Mouse (Mus musculus): Measurements from ENCODE around the gene Icam4. TPM values are rescaled to one million over a fixed set of nuclear protein-coding genes. Genes with fewer than 3 reads are reported as not detected.
"Not testable (repeated sequence)": the region's sequence is repeated elsewhere in the genome, so short reads cannot be mapped to it uniquely, and the experiment has no call there.

Gene Icam4
- polyA plus RNA-seq, 1 experiment from 2014 or later: 25.4 TPM

- no peak overlapping the region for H3K27ac ChIP-seq (ENCODE audit: low read depth, low read length)
- H3K4me2 ChIP-seq: no peak overlapping the region
- no peak overlapping the region for H3K4me3 ChIP-seq (ENCODE audit: low read depth, low read length)
- H3K4me1 ChIP-seq (ENCODE audit: control insufficient read depth, insufficient read depth, low read length): no peaks in the 10 kb centered on the region
- WGBS (ENCODE audit: insufficient replicate concordance): 87% methylated on average over 10 of the region's 10 CpGs
- ATAC-seq (replicated peaks; ENCODE audit: insufficient number of reproducible peaks, low FRiP score, low TSS enrichment): no peak
- no peaks in the 10 kb centered on the region for H3K9me3 ChIP-seq (replicated peaks; ENCODE audit: control insufficient read depth, low read length)
- H3K36me3 ChIP-seq (ENCODE audit: control insufficient read depth, insufficient read depth, low read length): peaks cover 22% of the 10 kb centered on the region
- no peak overlapping the region for H3K9ac ChIP-seq (ENCODE audit: low read depth, low read length)
- H3K27me3 ChIP-seq (ENCODE audit: control insufficient read depth, insufficient read depth, low read length): no peaks in the 10 kb centered on the region
These were observed 21.7 kb upstream of the Icam4 start for GRCm38 (mm10) chr9:21007313-21007952.

DNA sequence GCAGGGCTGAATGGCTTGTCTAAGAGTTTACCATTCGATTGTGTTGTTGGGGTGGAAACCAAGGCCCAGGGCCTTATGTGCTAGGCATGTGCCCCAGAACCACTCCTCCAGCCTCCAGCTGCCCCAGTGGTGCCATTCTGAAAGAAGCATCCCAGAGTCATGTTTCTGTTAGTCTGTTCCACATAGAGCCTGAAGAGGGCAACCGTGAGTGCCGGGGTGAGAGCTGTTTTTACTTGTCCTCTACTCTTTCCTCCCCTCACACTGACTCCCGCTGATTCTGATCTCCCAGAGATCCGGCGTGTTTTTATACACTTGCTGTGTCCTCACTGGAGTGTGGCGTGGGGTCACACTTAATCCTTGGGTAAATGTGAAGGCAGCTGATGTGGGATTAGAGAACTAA lies 21.2 kb upstream of the Icam4 start:
- H3K27me3 ChIP-seq (ENCODE audit: control insufficient read depth, insufficient read depth, low read length): no peaks in the 10 kb centered on the region
- no peak overlapping the region for H3K4me2 ChIP-seq
- no peak overlapping the region for H3K4me3 ChIP-seq (ENCODE audit: low read depth, low read length)
- H3K9me3 ChIP-seq (replicated peaks; ENCODE audit: control insufficient read depth, low read length): no peaks in the 10 kb centered on the region
- no peak overlapping the region for H3K27ac ChIP-seq (ENCODE audit: low read depth, low read length)
- ATAC-seq (replicated peaks; ENCODE audit: insufficient number of reproducible peaks, low FRiP score, low TSS enrichment): no peak
- WGBS (ENCODE audit: insufficient replicate concordance): 77% methylated on average over 7 of the region's 7 CpGs
- no peaks in the 10 kb centered on the region for H3K4me1 ChIP-seq (ENCODE audit: control insufficient read depth, insufficient read depth, low read length)
- peaks cover 22% of the 10 kb centered on the region for H3K36me3 ChIP-seq (ENCODE audit: control insufficient read depth, insufficient read depth, low read length)
- no peak overlapping the region for H3K9ac ChIP-seq (ENCODE audit: low read depth, low read length)

DNA sequence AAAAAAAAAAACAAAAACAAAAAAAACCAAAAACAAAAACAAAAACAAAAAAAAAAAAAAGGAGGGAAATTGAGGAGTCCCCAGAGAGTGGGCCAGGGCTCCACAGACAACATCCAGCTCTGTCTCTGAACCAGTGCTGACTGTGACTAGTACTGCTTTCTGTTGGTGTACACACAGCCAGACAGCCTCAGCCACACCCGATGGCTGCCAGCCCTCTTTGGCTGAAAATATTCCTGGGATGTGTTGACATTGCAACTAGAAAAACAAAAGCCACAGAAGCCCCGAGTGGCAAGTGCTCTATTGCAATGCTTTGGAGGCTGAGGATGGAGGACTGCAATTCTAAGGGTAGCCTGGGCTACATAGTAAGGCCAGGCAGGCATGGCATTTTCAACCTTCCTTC lies 18.8 kb upstream of the Icam4 start:
- ATAC-seq (replicated peaks; ENCODE audit: insufficient number of reproducible peaks, low FRiP score, low TSS enrichment): no peak
- Histone ChIP-seq H3K4me3 (ENCODE audit: low read depth, low read length) (no peak overlapping the region), H3K36me3 (ENCODE audit: control insufficient read depth, insufficient read depth, low read length) (peaks cover 22% of the 10 kb centered on the region), H3K4me1 (ENCODE audit: control insufficient read depth, insufficient read depth, low read length) (peaks cover 6% of the 10 kb centered on the region), H3K4me2 (no peak overlapping the region), H3K27me3 (ENCODE audit: control insufficient read depth, insufficient read depth, low read length) (peaks cover 13% of the 10 kb centered on the region), H3K9ac (ENCODE audit: low read depth, low read length) (no peak overlapping the region), H3K27ac (ENCODE audit: low read depth, low read length) (no peak overlapping the region), H3K9me3 (replicated peaks; ENCODE audit: control insufficient read depth, low read length) (no peaks in the 10 kb centered on the region)
- WGBS (ENCODE audit: insufficient replicate concordance): 46% methylated on average over 2 of the region's 2 CpGs

DNA sequence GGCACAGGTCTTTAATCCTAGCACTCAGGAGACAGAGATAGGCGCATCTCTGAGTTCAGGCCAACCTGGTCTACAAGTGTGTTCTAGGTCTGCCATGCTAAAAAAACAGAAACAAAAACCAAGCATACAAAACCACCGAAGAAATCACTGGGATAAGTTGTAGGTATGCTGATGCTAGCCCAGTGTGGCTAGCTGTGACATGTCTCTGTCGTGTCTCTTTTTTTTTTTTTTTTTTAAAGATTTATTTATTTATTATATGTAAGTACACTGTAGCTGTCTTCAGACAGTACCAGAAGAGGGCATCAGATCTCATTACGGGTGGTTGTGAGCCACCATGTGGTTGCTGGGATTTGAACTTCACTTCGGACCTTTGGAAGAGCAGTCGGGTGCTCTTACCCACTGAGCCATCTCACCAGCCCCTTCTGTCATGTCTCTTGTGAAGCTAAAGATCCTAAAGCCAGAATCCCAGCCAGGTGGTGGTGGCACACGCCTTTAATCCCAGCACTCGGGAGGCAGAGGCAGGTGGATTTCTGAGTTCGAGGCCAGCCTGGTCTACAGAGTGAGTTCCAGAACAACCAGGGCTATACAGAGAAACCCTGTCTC lies 18.1 kb upstream of the Icam4 start:
- H3K27ac ChIP-seq (ENCODE audit: low read depth, low read length); H3K4me3 ChIP-seq (ENCODE audit: low read depth, low read length); H3K4me2 ChIP-seq; H3K9me3 ChIP-seq (replicated peaks; ENCODE audit: control insufficient read depth, low read length); ATAC-seq (replicated peaks; ENCODE audit: insufficient number of reproducible peaks, low FRiP score, low TSS enrichment); H3K4me1 ChIP-seq (ENCODE audit: control insufficient read depth, insufficient read depth, low read length); H3K9ac ChIP-seq (ENCODE audit: low read depth, low read length): not testable (repeated sequence)
- WGBS (ENCODE audit: insufficient replicate concordance): 62% methylated on average over 9 of the region's 9 CpGs
- Histone ChIP-seq H3K36me3 (ENCODE audit: control insufficient read depth, insufficient read depth, low read length) (peaks cover 22% of the 10 kb centered on the region), H3K27me3 (ENCODE audit: control insufficient read depth, insufficient read depth, low read length) (peaks cover 18% of the 10 kb centered on the region)

DNA sequence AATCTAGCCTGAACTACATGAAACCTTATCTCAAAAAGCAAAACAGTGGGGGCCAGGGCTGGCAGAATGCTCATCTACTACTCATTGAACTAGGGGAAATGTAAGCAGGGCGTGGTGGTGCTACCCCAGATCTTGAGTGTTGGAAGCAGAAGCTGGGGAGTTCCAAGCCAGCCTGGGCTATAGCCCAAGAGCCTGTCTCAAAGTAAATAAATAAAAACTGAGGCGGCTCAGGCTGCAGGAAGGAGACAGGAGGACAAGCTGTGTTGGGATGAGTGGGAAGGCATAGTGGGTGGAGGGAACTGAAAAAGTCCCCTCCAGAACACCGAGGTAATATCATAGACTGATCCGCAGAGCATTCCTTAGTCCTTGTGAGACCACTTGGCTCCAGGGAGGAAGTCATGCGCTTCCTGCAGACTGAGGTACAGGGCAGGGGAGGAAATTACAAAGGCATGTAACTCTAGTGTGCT lies 17.3 kb upstream of the Icam4 start:
- 0 out of 2 replicates have a peak, but pooled peaks have one; percentile 6 for ATAC-seq (replicated peaks; ENCODE audit: insufficient number of reproducible peaks, low FRiP score, low TSS enrichment)
- Histone ChIP-seq H3K36me3 (ENCODE audit: control insufficient read depth, insufficient read depth, low read length) (peaks cover 15% of the 10 kb centered on the region), H3K9ac (ENCODE audit: low read depth, low read length) (no peak overlapping the region), H3K27me3 (ENCODE audit: control insufficient read depth, insufficient read depth, low read length) (peaks cover 27% of the 10 kb centered on the region), H3K4me2 (no peak overlapping the region), H3K4me1 (ENCODE audit: control insufficient read depth, insufficient read depth, low read length) (peaks cover 11% of the 10 kb centered on the region), H3K9me3 (replicated peaks; ENCODE audit: control insufficient read depth, low read length) (no peaks in the 10 kb centered on the region), H3K27ac (ENCODE audit: low read depth, low read length) (peak overlapping the region; percentile 37; the same call in 1 of the 2 replicates), H3K4me3 (ENCODE audit: low read depth, low read length) (no peak overlapping the region)
- 54% methylated on average over 5 of the region's 5 CpGs for WGBS (ENCODE audit: insufficient replicate concordance)

DNA sequence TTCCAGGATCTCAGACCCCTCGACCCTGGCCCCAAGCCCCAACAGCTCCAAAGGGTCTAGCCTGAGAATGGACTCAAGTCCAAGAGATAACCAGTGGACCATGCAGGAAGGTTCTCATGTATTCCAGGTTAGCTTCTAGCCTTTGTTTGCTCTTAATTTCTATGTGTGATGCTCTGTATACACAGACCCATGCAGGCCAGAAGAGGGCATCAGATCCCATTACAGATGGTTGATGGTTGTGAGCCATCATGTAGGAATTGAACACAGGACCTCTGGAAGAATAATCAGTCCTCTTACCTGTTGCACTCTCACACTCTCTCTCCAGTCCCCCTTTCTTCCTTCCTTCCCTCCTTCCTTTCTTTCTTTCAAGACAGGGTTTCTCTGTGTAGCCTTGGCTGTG lies 16.8 kb upstream of the Icam4 start:
- Histone ChIP-seq H3K27ac (ENCODE audit: low read depth, low read length) (peak overlapping the region; percentile 37; the same call in 1 of the 2 replicates), H3K9me3 (replicated peaks; ENCODE audit: control insufficient read depth, low read length) (no peaks in the 10 kb centered on the region), H3K27me3 (ENCODE audit: control insufficient read depth, insufficient read depth, low read length) (peaks cover 32% of the 10 kb centered on the region), H3K4me2 (no peak overlapping the region), H3K4me3 (ENCODE audit: low read depth, low read length) (no peak overlapping the region), H3K4me1 (ENCODE audit: control insufficient read depth, insufficient read depth, low read length) (peaks cover 11% of the 10 kb centered on the region), H3K36me3 (ENCODE audit: control insufficient read depth, insufficient read depth, low read length) (peaks cover 14% of the 10 kb centered on the region), H3K9ac (ENCODE audit: low read depth, low read length) (no peak overlapping the region)
- 44% methylated on average over 1 of the region's 1 CpGs for WGBS (ENCODE audit: insufficient replicate concordance)
- ATAC-seq (replicated peaks; ENCODE audit: insufficient number of reproducible peaks, low FRiP score, low TSS enrichment): no peak

DNA sequence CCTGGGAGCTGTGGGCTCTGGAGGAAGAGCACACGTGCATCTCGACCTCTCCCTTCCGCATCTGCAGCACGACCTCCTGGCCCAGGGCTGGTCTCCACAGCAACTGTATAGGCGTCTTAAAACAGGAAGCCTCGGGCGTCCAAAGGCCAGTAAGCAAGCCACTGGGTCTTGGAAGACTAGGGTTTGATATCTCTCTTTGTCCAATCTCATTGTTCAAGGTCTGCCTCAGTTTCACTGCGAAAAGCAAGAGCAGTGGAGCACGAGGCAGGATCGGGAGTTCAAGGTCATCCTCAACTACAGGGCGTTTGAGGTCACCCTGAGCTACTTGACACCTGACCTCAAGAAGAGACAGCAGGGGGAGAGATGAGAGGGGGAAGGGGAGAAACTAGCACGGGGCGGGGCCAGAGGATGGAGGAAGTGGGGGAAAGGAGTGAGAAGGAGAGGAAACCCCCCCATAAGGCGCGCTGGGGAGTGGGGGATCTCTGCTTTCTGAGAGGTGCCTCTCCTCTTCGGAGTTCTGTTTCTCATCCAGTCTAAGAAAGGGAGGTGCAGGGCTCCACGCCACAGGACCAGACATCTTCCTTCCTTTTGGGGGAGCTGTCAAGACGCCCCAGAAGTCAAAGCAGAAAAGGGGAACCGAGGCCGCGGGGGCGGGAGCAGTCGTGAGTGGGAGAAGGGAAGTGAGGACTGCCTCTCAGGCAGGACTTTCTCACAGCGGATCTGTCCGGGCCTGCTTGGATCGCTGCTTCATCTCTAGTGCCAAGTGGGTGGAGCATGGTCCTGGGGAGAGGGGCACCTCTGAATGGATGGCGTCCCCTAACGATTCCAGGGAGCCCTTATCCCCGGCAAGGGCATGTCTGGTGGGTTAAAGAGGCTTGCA lies 14.2 kb upstream of the Icam4 start:
- Histone ChIP-seq H3K4me2 (peak overlapping the region; percentile 77), H3K27ac (ENCODE audit: low read depth, low read length) (peak overlapping the region; percentile 15; the same call in 1 of the 2 replicates), H3K27me3 (ENCODE audit: control insufficient read depth, insufficient read depth, low read length) (peaks cover 43% of the 10 kb centered on the region), H3K9me3 (replicated peaks; ENCODE audit: control insufficient read depth, low read length) (no peaks in the 10 kb centered on the region), H3K9ac (ENCODE audit: low read depth, low read length) (peak overlapping the region; percentile 17; the same call in 1 of the 2 replicates), H3K4me1 (ENCODE audit: control insufficient read depth, insufficient read depth, low read length) (peaks cover 11% of the 10 kb centered on the region), H3K36me3 (ENCODE audit: control insufficient read depth, insufficient read depth, low read length) (no peaks in the 10 kb centered on the region), H3K4me3 (ENCODE audit: low read depth, low read length) (peak overlapping the region; percentile 41)
- peak; percentile 22; the same call in 1 of the 2 replicates for ATAC-seq (replicated peaks; ENCODE audit: insufficient number of reproducible peaks, low FRiP score, low TSS enrichment)
- WGBS (ENCODE audit: insufficient replicate concordance): 3% methylated on average over 29 of the region's 29 CpGs

- under 1% methylated on average over 30 of the region's 30 CpGs for WGBS (ENCODE audit: insufficient replicate concordance)
- H3K9me3 ChIP-seq (replicated peaks; ENCODE audit: control insufficient read depth, low read length): no peaks in the 10 kb centered on the region
These were observed 13.5 kb upstream of the Icam4 start, which contains the start of gene Icam1 for GRCm38 (mm10) chr9:21015571-21016130. Gene Icam1, plus strand, starts transcription at chr9:21015985.

More at GRCm38 (mm10) chr9:21015571-21016130, 13.5 kb upstream of the Icam4 start, which contains the start of gene Icam1:
- Histone ChIP-seq H3K27me3 (ENCODE audit: control insufficient read depth, insufficient read depth, low read length) (peaks cover 43% of the 10 kb centered on the region), H3K27ac (ENCODE audit: low read depth, low read length) (peak within 1 kb of the TSS; percentile 15; the same call in 1 of the 2 replicates), H3K4me2 (peak within 1 kb of the TSS; percentile 77), H3K9ac (ENCODE audit: low read depth, low read length) (peak within 1 kb of the TSS; percentile 17; the same call in 1 of the 2 replicates), H3K36me3 (ENCODE audit: control insufficient read depth, insufficient read depth, low read length) (no peaks in the 10 kb centered on the region), H3K4me1 (ENCODE audit: control insufficient read depth, insufficient read depth, low read length) (peaks cover 11% of the 10 kb centered on the region), H3K4me3 (ENCODE audit: low read depth, low read length) (peak within 1 kb of the TSS; percentile 41)
- ATAC-seq (replicated peaks; ENCODE audit: insufficient number of reproducible peaks, low FRiP score, low TSS enrichment): peak; percentile 31; the same call in 1 of the 2 replicates

All from heart, embryonic 11.5 days (tissue).